Mouse (Mus musculus) CD4-positive helper T cell, adult 2 months (primary cell): ENCODE results near the gene Shroom1.

Source experiments
- DNase-seq: peaks from one replicate; pipeline ENCODE4 v3.0.0-alpha.2; 2012; ENCODE audit warnings: low read depth, missing footprints, low spot score

The Shroom1 gene

DNA sequence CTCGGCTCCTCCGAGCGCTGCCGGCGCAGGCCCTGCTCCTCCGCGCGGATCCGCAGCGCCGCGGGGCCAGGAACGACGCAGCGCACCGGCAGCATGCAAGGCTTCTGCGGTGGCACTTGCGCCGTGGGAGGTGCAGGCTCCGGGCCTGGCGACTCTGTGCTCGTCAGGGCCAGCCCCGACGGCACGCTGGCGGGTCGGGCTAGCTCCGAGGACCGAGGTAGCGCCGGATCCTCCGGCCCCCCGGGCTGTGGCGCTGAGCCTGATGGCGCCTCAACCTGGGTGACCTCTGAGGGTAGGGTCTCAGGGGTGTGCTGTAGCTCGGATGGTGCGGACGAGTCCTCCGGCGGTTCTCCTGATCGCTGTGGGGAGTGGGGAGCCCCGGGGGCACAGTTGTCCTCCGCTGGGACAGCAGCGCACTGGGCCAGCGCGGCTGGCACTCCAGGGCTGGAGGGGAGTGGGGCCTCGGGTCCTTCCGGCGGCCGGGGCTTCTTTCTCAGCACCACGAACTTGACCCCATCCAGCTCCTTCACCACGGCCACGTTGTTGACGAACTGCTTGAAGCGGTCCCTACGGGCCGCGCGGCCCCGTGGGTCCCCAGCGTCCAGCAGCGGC lies 22.3 kb downstream of the Shroom1 start:
- peak; percentile 9 for DNase-seq

DNA sequence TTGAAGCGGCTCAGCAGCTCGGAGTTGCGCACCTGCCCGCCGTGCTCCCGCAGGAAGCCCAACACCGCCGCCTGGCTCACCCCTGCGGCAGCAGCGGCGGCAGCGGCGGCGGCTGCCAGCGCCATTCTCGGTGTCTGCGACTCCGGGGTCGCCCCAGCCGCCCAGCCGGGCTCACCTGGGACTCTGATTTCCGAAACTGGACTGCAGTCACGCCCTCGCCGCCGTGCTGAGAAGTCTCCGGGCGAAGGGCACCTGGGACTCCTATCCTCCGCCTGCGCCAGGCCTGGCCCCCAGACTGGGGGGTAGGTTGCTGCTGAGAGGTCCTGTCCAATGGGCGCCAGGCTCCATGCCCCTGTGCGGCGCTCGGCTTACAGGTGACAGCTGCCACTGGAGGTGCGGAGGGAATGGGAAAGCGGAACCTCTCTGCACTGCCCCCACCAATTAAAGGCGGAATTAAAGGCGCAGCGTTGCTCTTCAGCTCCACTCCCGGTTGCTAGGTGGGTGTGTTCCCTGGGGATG lies 22.8 kb downstream of the Shroom1 start, which contains the start of the genes Gm9945 and Sowaha:
Gene Gm9945 (plus strand): TSS at position 384 of the 519 bp plus-strand sequence.
Gene Sowaha (minus strand): TSS at position 492 of the 519 bp plus-strand sequence.
- DNase-seq: peak; percentile 17

DNA sequence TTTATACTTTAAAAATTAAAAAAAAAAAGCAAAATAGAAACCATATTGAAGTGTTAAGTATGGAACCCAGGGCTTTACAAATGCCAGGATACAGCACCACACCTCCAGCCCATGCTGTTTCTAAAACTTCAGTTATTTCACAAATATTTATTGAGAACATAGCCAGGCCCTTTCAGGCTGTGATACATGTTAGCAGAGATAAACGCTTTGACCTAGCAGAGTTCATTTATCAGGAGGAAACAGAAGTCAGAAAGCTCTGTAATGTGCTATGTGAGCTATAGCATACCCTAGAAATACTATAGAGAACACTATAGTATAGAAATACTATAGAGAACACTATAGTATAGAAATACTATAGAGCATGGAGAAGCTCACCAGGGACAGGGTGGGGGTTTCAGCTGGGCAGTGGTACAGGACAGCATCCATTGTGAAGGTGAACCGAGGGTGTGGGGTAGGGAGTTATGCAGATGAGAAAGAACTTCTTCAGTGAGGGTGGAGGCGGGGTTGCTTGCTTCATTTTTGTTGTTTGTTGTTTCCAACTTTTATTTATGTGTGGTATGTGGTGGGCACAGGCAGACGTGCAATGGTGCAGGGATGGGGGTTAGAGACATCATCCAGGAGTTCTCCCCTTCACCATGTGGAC lies 24.2 kb downstream of the Shroom1 start:
- no peak for DNase-seq

DNA sequence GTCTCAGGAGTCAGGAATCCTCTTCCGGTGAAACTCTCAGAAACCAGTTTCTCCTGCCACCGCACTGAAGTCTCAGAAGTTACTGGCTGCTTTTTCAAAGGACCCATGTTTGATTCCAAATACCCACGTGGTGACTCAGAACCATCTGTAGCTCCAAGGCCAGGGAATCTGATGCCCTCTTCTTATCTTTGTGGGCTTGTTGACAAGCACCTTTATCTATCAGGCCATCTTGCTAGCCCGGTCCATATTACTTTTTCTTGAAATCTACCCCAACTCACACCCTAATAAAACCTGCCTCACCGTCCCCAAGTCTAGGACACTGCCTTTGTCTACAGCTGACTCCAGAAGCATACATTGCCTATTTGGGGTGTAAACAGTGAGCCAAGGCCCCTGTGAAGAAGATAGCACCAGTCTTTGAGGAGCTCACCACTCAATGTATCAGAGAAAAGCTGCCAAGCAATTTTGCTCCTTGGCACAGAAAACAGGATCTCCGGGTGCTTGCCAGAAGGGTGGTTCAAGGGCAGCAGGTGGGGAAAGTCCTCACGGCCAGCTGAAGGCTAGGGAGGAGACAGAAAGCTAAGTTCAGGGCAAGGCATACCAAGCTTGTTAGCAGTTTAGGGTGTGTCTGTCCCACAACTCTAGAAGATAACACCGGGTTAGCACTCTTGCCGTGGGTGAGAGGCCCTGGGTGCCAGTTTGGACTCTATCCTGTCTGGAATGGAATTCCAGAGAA lies 26.3 kb downstream of the Shroom1 start:
- no peak for DNase-seq

DNA sequence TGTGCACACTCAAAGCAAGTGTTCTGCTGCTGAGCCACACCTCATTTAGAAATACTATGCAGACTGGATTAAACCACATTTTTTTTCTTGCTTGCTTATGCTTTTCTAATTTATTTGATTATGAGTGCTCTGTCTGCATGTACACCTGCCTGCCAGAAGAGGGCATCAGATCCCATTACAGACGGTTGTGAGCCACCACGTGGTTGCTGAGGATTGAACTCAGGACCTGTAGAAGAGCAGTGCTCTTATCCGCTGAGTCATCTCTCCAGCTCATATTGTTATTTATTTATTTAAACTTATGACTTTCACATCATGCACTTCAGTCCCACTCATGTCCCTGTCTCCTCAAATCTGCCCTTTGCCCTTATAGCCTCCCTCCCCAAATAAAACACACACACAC lies 28.7 kb downstream of the Shroom1 start:
- DNase-seq: no peak

DNA sequence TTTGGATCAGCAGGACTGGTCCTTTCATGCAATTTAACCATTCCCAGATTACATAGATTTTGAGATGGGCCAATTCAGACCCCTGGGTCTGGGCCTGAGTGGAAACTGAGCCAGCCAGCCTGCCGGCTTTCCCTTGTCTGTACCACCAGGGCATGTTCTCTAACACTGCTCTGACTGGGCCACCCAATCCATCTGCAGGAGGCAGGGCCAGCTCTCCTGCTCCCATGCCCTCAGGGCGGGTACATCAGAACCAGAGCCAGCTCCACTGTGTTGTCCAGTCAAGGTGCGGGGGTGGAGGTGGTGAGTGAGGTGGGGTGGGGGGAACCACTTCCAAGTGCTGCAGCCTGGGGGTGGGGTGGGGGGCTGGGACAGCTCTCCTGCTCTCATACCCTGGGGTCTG lies 29.3 kb downstream of the Shroom1 start:
- DNase-seq: no peak

DNA sequence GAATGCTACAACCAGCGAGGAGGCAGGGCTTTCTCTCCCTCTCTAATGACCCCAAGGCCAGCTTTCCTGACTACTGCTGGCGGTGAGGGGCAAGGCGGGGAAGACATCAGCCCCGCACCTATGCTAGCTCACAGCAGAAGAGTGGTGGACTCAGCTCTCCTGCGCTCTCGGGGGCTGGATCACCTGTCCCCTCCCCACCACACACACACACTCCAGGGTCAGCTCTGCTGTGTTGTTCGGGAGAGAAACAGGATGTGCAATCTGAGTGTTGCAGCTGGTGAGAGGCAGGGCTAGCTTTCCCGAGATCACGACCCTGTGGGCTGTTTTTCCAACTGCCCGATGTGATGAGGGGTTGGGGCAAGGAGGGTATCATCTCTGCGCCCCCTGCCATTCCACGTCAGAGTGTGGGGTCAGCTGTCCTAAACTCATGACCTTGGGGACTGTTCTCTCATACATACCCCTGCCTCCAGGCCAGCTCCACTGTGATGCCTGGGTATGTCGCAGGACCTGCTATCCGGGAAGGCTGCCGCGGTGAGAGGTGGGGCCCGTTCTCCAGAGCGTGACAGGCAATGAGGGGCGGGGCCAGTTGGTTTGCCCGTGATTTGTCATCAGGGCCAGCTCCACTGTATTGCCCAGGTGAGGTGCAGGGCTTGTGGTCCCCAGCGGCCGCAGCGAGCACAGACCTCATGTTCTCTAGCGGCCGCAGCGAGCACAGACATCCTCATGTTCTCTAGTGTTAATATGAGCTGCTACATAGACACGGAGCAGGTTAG lies 30.0 kb downstream of the Shroom1 start:
- DNase-seq: peak; percentile 16

DNA sequence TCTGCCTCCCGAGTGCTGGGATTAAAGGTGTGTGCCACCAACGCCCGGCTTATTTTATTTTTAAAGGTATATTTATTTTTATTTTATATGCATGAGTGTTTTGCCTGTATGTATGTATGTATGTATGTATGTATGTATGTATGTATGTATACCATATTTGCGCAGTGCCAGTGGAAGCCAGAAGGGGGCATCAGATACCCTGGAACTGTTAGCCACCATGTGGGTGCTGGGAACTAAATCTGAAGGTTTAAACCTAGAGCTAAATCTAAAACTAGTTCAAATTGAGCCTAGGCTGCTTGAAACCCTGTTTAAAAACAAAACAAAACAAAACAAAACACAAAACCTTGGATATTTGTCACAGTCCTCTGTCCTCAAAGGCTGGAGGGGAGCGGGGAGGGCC lies 32.0 kb downstream of the Shroom1 start:
- DNase-seq: no peak

DNA sequence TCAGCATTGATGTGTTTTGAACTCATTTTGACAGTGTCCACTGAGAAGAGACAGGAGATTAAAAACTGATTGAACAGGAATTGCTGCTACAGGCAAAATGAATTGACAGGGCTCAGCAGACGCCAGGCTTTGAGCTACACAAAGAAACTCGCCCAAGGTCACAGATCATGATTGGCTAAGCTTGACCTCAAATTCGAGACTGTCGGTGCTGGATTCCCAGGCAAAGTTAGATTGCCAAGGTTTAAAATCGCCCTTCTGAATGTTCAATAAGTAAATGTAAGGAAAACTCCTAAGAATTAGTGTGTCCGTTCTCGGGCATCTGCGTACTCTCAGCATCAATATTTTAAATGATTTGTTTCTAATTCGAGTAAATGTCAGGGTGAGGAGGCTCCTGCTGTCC lies 32.4 kb downstream of the Shroom1 start:
- DNase-seq: no peak

DNA sequence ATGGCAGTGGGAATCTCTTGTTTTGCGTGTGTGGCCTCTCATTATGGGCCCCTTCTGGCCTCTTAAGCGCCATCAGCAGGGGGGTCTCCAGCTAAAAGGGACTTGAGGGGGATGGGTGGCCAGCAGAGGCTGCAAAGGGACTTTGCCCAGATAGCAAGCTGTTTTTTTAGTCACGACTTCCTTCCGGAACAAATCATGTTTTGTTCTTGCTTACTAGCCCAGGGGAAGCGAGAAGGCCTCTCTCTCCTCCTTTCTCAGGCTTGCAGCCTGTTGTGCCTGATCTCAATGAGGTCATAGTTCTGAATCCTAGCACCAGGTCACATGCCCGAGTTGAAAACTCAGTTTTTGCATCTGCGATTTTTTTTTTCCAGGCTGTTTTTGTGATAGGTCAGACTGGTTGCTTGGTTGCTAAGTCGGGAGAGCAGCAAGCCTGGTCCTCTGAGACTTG lies 35.0 kb downstream of the Shroom1 start:
- DNase-seq: no peak

DNA sequence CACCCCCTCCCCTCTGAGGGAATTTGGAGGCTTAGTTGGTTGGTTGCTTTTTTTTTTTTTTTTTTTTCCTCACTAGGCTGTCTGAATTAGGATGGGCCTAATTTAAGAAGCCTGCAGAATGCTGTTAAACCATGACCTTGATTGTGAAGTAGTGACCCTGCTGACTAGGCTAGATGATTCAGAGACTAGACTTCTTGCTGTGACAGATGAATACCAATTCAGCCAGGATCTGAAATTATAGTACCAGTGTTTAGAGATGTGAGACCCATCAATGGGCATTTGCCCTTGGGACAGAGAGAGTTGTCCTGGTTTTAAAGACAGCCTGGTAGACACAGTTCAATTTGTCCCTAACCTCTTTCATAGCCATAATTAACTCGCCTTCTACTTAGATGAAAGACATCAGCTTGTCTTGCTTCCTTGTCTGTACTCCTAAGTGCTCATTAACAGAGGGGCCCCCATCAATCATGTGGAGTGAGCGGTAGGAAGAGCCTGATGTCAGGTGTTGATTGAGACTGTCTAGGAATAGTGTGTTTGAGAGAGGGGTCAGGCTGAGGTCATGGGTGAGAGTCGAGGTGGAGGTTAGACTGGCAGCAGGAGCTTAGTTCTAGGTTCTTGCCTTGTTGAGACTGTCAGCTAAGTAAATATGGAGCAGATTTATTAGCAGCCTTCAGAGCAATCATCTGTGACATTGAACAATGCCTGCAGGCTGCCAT lies 36.4 kb downstream of the Shroom1 start:
- DNase-seq: no peak

DNA sequence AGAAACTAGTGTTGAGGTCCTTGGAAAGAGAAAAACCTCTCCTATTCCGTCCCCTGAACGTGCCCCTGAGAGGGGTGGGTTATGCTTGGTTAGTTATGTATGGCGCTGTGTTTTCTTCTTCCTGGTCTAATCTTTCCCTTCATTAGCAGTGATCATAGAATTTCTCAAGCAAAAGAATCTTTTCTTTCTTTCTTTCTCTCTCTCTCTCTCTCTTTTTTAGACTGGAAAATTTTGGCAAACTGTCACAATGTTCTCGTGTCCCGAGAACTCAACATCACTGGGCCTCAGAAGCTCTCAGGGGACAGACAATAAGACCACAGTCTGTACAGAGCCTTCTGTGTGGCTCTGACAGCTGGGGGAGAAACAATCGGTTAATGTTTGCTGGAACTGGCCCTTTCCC lies 38.4 kb downstream of the Shroom1 start:
- DNase-seq: no peak

DNA sequence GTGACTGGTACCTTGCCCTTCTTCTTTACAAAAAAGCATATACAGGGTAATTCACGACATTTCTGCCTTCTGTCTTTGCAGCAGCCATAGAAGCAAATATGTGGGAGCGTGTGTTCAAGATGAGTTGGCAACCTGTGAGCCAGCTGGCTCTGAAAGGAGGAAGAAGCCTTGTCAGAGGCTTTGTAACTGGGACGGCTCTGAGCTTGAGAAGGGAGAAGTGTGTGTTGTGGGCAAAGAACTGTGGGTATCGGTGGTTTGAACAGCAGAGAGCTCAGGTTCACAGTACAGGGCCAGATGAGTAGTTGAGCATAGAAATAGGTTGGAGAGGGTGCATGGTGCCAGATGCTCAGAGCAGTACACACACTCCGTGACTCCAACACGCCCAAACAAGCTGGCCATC lies 39.9 kb downstream of the Shroom1 start:
- DNase-seq: no peak

DNA sequence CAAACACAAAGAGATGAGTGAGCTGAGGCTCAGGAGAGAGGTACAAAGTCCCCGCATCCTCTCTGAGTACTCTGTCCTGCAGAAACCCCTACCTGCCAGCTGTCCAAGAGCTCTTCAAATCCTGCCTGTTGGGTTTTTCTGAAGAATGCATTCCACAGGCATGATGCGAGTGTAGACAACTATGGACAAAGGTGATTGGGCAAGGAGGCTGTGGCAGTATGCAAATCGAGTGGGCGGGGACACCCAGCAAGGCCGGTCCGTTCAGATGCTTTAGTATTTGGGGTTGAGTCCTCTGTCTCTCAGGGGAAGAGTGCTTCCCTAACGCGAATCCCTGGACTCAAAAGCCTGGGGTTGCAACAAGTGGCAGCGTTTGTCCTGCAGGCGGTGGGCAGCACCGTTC lies 43.6 kb downstream of the Shroom1 start:
- no peak for DNase-seq

DNA sequence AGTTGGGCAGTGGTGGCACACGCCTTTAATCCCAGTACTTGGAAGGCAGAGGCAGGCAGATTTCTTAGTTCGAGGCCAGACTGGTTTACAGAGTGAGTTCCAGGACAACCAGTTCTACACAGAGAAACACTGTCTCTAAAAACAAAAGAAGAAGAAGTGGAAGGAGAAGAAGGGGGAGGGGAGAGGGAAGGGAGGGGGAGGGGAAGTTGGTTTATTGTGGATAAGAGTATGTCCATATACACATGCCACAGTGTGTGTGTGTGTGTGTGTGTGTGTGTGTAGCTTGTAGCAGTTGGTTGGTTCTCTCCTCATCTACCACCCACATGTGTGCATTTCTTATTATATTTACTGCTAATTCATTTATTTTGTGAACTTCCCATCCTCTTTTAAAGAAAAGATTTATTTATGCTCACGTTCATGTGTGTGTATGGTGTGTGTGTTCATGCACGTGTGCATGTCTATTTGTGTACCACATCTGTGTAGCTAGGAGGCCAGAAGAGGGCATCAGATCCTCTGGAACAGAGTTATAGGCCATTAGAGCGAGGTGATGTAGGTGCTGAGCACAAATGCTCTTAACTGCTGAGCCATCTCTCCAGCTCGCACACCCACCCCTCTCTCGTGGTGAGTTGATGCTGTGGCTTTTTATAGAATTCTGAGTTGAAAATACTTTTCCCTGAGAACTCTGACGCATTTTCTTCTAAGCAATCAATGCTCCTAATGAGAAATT lies 45.2 kb downstream of the Shroom1 start:
- DNase-seq: no peak

DNA sequence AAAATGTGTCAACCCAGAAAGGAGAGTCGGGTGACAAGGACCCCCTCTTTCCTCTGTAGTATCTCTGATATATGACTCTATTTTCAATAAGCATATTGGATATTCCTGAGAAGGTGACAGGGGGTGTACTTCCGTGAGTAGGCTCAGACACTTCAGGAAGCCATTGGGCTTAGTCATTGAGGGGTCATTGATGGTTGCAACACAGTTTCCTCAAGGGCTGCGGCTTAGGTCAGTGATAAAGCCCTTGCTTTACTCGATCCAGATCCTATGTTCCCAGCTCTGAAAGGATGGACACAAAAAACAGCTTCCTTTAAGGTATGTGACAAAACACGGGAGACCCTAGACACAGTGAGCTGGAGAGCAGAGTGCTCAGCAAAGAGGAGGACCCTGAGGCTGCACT lies 46.7 kb downstream of the Shroom1 start:
- no peak for DNase-seq

DNA sequence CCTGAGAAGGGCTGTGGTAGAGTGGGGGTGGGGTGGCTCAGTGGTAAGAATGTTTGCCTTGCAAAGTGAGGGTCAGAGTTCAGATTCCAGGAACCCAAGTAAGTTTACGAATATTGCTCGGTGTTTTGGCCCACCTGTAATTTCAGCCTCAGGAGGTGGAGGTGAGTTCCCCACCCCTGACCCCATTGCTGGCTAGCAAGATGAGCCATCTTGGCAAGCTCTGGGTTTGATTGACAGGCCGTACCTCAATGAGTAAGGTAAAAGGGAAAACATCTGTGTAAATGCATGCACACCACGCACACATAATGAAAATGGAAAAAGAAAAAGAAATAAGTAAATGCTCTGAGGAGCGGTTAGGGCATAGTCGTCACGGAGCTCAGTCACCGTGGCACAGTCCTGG lies 47.4 kb downstream of the Shroom1 start:
- DNase-seq: no peak

DNA sequence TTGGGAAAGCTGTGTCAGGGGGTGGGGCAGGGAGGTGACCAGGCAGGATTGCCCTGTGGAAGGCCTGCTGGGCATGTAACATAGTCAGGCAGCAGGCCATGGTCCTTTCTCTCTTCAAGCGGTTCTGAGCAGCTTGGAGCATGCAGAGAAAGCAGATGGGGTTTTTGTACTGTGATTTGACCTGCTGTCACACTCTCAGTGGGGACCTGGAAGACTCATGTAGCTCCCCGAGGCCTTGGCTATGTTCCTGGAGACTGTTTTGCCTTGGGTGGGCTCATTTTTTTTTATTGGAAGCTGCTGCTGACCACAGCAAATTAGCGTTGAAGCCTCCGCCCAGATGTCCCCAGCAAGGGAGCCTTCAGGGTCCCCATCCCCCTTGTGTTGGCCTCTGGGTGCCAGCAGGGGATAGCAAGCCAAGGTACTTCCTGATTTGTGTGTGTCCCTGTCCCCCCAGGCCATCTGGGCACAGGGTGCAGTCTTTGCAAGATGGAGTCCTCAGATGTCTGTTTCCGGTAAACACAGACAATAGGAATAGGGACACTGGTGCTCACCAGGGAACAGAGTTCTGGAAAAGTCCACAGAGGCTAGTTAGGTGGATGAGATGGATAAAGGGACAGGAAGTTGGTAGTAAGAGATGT lies 48.1 kb downstream of the Shroom1 start:
- DNase-seq: no peak

DNA sequence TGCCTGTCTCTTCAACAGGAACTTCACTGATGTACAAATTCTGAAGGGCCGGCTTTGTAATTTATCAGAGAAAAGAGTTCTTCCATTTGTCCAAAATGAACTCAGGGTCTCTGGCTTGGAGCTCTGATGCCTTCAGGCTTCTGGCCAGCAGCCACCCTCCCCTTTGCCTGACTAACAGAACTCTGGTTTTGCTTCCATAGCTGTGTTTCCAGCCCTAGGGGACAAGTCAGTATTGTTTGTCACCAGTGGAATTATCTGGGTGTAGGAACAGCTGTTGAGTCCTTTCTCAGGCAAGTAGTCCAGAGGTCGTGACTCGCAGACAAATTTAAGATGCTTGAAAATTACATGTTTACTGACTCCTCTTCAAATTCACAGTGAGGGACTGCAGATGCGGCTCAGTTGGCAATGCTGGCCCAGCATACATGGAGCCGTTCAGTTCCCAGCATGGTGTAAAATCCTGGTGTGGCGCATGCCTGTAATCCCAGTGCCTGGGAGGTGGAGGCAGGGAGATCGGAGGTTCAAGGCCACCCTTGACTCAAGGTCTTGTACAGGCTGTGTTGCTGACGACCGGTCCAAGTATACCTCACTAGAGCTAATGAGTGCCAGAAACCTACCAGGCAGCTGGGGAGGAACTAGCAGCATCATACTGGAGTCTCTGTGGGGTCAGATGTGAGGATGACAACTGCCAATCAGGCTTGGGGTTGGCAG lies 50.2 kb downstream of the Shroom1 start:
- no peak for DNase-seq
